Mouse (Mus musculus): ENCODE data around the gene Sppl2b.

GRCm38 (mm10) chr10:80862305-80862704 lies 7.2 kb downstream of the Sppl2b start:
- TF ChIP-seq CTCF (IDR thresholded peaks at IDR 0.05; ENCODE audit: extremely low read depth, insufficient read depth, insufficient read length, insufficient replicate concordance): no peak
- TF ChIP-seq POLR2A (IDR thresholded peaks at IDR 0.05; ENCODE audit: low read depth, low read length): no peak
